Mouse (Mus musculus) spleen, adult 2 months (tissue): ENCODE data around the gene Tgoln1.

Experiments
- CTCF ChIP-seq: fragments of 200-500 bp; IDR thresholded peaks from 2 replicates; pipeline ENCODE4 v1.5.1; 2011; ENCODE audit warnings: mild to moderate bottlenecking, inconsistent platforms; ENCODE audit not compliant: insufficient read depth, insufficient read length, insufficient replicate concordance; ENCODE audit errors: extremely low read depth
- POLR2A ChIP-seq: fragments of 200-500 bp; IDR thresholded peaks from 2 replicates; pipeline ENCODE4 v1.6.1; 2011; ENCODE audit warnings: low read depth, low read length, inconsistent platforms

DNA sequence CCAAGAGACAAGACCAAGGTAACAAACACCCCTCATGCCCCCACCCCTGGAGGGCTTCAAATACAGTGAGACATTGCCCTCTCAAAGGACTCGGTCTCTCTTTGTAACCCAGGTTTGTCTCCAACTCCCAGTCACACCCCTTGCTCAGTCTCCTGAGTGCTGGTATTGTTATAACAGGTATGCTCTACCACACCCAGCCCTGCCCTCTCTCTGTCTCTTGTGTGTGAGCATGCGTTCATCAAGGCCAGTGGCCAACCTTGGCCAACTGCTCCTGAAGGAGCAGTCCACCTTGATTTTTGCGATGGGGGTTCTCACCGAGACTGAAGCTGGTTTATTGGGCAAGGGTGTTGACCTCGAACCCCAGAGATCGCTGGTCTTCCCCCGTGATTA lies 39.2 kb upstream of the Tgoln1 start:
- TF ChIP-seq POLR2A (no peak), CTCF (no peak)
